Mouse (Mus musculus) C2C12 (cell line): ENCODE data around the gene Asrgl1.

Experiments
- CEBPB ChIP-seq: IDR thresholded peaks from one replicate; pipeline ENCODE4 v1.6.1; 2011; ENCODE audit warnings: low read depth, mild to moderate bottlenecking, control low read depth, moderate library complexity
- CTCF ChIP-seq: IDR thresholded peaks from one replicate; pipeline ENCODE4 v1.5.1; 2011; ENCODE audit not compliant: control insufficient read depth, insufficient read depth, insufficient read length
- MAX ChIP-seq: IDR thresholded peaks from one replicate; pipeline ENCODE4 v1.6.1; 2011; ENCODE audit warnings: mild to moderate bottlenecking, control low read depth
- MYOD1 ChIP-seq: IDR thresholded peaks from one replicate; pipeline ENCODE4 v1.6.1; 2011; ENCODE audit warnings: low read depth; ENCODE audit not compliant: control insufficient read depth, insufficient read length
- MYOG ChIP-seq: IDR thresholded peaks from one replicate; pipeline ENCODE4 v1.6.1; 2011; ENCODE audit not compliant: control insufficient read depth, insufficient read length; ENCODE audit errors: extremely low read depth
- USF1 ChIP-seq: IDR thresholded peaks from one replicate; pipeline ENCODE4 v1.6.1; 2011; ENCODE audit warnings: low read depth, mild to moderate bottlenecking, control low read depth, moderate library complexity

DNA sequence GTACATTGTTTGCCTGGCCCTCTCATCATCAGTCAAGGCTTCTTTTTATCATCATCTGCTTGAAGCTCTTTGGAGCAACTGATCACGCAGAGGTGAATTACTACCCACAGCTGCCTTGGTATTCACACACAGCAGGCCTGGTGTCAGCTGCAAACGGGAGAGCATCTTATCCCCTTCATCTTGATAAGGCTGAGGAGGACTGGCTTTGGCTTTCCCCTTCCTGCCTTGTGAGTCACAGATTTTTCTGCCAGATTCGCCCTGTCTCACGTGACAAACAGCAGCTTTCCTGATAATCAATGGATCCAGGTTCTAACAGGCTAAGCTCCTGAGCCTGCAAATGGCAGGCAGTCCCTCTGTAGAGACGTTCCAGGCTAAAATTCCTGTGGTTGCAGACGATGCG is 55.5 kb downstream of the Asrgl1 start:
- no peak for TF ChIP-seq CTCF
- TF ChIP-seq MYOG = no peak
- peak; percentile 92 for TF ChIP-seq USF1
- TF ChIP-seq MAX = no peak
- TF ChIP-seq MYOD1 = peak; percentile 93
- no peak for TF ChIP-seq CEBPB
